ENCODE assay signal across 9 mouse cellular contexts in genomic region chr6:94040093-94040492, GRCm38 (mm10).
DNase-seq lines count a peak whose midpoint lies in the region; ATAC-seq and TF ChIP-seq lines count a peak whose summit lies in the region.
"Had no signal": no experiment of that assay in that cellular context is flagged by ENCODE, and none has a peak within 500 bp of the region (broad histone marks: within the 10 kb centered on the region; RNA-seq: fewer than 3 reads in every experiment).

No protein-coding gene starts in this region.

- no peak overlapping the region for H3K9ac ChIP-seq in kidney, postnatal 0 days (ENCODE audit: low read depth, low read length)
- no peak overlapping the region for H3K9ac ChIP-seq in kidney, embryonic 14.5 days (ENCODE audit: low read depth, low read length)
- H3K9ac ChIP-seq: midbrain, embryonic 12.5 days had no signal

- H3K4me1 ChIP-seq in kidney, postnatal 0 days (replicated peaks; ENCODE audit: insufficient read depth, low read length): no peaks in the 10 kb centered on the region
- 0 out of 2 replicates have a peak, but pooled peaks cover 4% of the 10 kb centered on the region for H3K4me1 ChIP-seq in kidney, embryonic 14.5 days (ENCODE audit: control insufficient read depth, insufficient read depth, low read length)

- H3K27me3 ChIP-seq in kidney, postnatal 0 days (ENCODE audit: insufficient read depth, low read length): no peaks in the 10 kb centered on the region
- no peaks in the 10 kb centered on the region for H3K27me3 ChIP-seq in kidney, embryonic 14.5 days (ENCODE audit: control insufficient read depth, insufficient read depth, low read length)
- H3K27me3 ChIP-seq: midbrain, embryonic 12.5 days had no signal

- peak; percentile 71 for DNase-seq in adrenal gland, postnatal 10 days
- DNase-seq in adrenal gland, adult 2 months: no peak
- DNase-seq in kidney, postnatal 0 days (ENCODE audit: low spot score): peak; percentile 68
- DNase-seq in testis, postnatal 10 days (ENCODE audit: low spot score): peak; percentile 52
- no peak for DNase-seq in testis, postnatal 14 days (ENCODE audit: low spot score)

- no peak overlapping the region for H3K4me2 ChIP-seq in kidney, postnatal 0 days (ENCODE audit: low read length)
- no peak overlapping the region for H3K4me2 ChIP-seq in kidney, embryonic 14.5 days (replicated peaks; ENCODE audit: low read depth, low read length)
- H3K4me2 ChIP-seq: midbrain, embryonic 12.5 days had no signal

- no peak overlapping the region for H3K27ac ChIP-seq in kidney, postnatal 0 days
- H3K27ac ChIP-seq in kidney, embryonic 14.5 days (ENCODE audit: low read depth, low read length): no peak overlapping the region
- H3K27ac ChIP-seq: midbrain, embryonic 12.5 days had no signal

- no peak overlapping the region for H3K4me3 ChIP-seq in kidney, postnatal 0 days (replicated peaks; ENCODE audit: low read depth, low read length)
- H3K4me3 ChIP-seq in kidney, embryonic 14.5 days (ENCODE audit: low read length): no peak overlapping the region
- H3K4me3 ChIP-seq: midbrain, embryonic 12.5 days had no signal

- TF ChIP-seq CTCF in kidney, postnatal 0 days (IDR thresholded peaks at IDR 0.05; ENCODE audit: low read depth): peak; percentile 82

- H3K9me3 ChIP-seq in kidney, postnatal 0 days (replicated peaks; ENCODE audit: low read length): no peaks in the 10 kb centered on the region
- H3K9me3 ChIP-seq in kidney, embryonic 14.5 days (ENCODE audit: control insufficient read depth, low read length): peaks cover 4% of the 10 kb centered on the region; the same call in 1 of the 2 replicates
- H3K9me3 ChIP-seq: midbrain, embryonic 12.5 days had no signal

- ATAC-seq in kidney, postnatal 0 days (replicated peaks; ENCODE audit: low FRiP score, low read depth): no peak
- no peak for ATAC-seq in kidney, embryonic 14.5 days (ENCODE audit: low FRiP score, low TSS enrichment)
- ATAC-seq in megakaryocyte progenitor cell, adult 5-6 weeks (replicated peaks; ENCODE audit: poor library complexity): peak; percentile 50; the same call in 1 of the 2 replicates
- no peak for ATAC-seq in activated CD4-positive, CD25-positive, alpha-beta regulatory T cell, adult 4 months

- WGBS in kidney, postnatal 0 days: 61% methylated on average over 2 of the region's 2 CpGs
- WGBS in kidney, embryonic 14.5 days: 68% methylated on average over 2 of the region's 2 CpGs

- H3K36me3 ChIP-seq in kidney, postnatal 0 days (ENCODE audit: insufficient read depth, low read length): no peaks in the 10 kb centered on the region
- H3K36me3 ChIP-seq in kidney, embryonic 14.5 days (ENCODE audit: control insufficient read depth, insufficient read depth, low read length): no peaks in the 10 kb centered on the region
- H3K36me3 ChIP-seq: midbrain, embryonic 12.5 days had no signal

Comparison
In these comparisons a context has a peak if more than half of its experiments do, and no peak if none do; other contexts are left out.
1. DNase-seq: peak in adrenal gland, postnatal 10 days (single experiment), kidney, postnatal 0 days (single experiment) and testis, postnatal 10 days (single experiment); none in adrenal gland, adult 2 months (single experiment) and testis, postnatal 14 days (single experiment).